Mouse (Mus musculus): Measurements from ENCODE around the gene Ecel1.

GRCm38 (mm10) chr1:87190429-87190828, 34.1 kb upstream of the Ecel1 start, which contains the start of gene Chrnd:
- TF ChIP-seq POLR2A (IDR thresholded peaks at IDR 0.05; ENCODE audit: low read depth, low read length), result no peak
- no peak for TF ChIP-seq CTCF (IDR thresholded peaks at IDR 0.05; ENCODE audit: extremely low read depth, insufficient read length, insufficient replicate concordance, low read depth, low read length)
